Mouse (Mus musculus) adrenal gland, postnatal 10 days (tissue): ENCODE measurements around the gene Dmrt3. TPM values are rescaled to one million over a fixed set of nuclear protein-coding genes. Genes with fewer than 3 reads are reported as not detected.

ENCODE experiments used
- DNase-seq: peaks from one replicate; pipeline ENCODE4 v3.0.0; 2021; ENCODE audit warnings: mixed read lengths
- total RNA-seq, 2 experiments: library from RNA; stranded (reverse); gene quantifications; 2 replicates each; pipeline ENCODE4 v1.2.3; 2021

Gene Dmrt3
- total RNA-seq, 2 experiments from 2014 or later = not detected

- peak; percentile 85 for DNase-seq
These were observed 12.5 kb downstream of the Dmrt3 start for GRCm38 (mm10) chr19:25622291-25623251.

- peak; percentile 80 for DNase-seq
These were observed 18.4 kb downstream of the Dmrt3 start for GRCm38 (mm10) chr19:25628490-25628889.

- no peak for DNase-seq
These were observed 25.0 kb downstream of the Dmrt3 start for GRCm38 (mm10) chr19:25635119-25635518.

- peak; percentile 80 for DNase-seq
These were observed 25.6 kb downstream of the Dmrt3 start for GRCm38 (mm10) chr19:25635622-25636244.

- DNase-seq = no peak
These were observed 28.8 kb downstream of the Dmrt3 start for GRCm38 (mm10) chr19:25638766-25639361.

GRCm38 (mm10) chr19:25641786-25642185 is 31.7 kb downstream of the Dmrt3 start:
- DNase-seq = no peak

- DNase-seq = no peak
These were observed 37.0 kb downstream of the Dmrt3 start for GRCm38 (mm10) chr19:25647136-25647535.

GRCm38 (mm10) chr19:25648701-25649100 is 38.6 kb downstream of the Dmrt3 start:
- DNase-seq = no peak

- no peak for DNase-seq
These were observed 40.4 kb downstream of the Dmrt3 start for GRCm38 (mm10) chr19:25650474-25650873.

GRCm38 (mm10) chr19:25652560-25652959 is 42.5 kb downstream of the Dmrt3 start:
- DNase-seq = no peak

GRCm38 (mm10) chr19:25654034-25654749 is 44.1 kb downstream of the Dmrt3 start:
- no peak for DNase-seq

- no peak for DNase-seq
These were observed 55.6 kb downstream of the Dmrt3 start for GRCm38 (mm10) chr19:25665486-25666339.

- no peak for DNase-seq
These were observed 57.7 kb downstream of the Dmrt3 start for GRCm38 (mm10) chr19:25667836-25668235.

- DNase-seq = no peak
These were observed 59.6 kb downstream of the Dmrt3 start for GRCm38 (mm10) chr19:25669593-25670248.

- no peak for DNase-seq
These were observed 60.6 kb downstream of the Dmrt3 start for GRCm38 (mm10) chr19:25670571-25671285.

GRCm38 (mm10) chr19:25671681-25672080 is 61.6 kb downstream of the Dmrt3 start:
- no peak for DNase-seq

GRCm38 (mm10) chr19:25672101-25672950 is 62.2 kb downstream of the Dmrt3 start, which contains the start of gene Dmrt2:
Dmrt2 (plus strand) TSS chr19:25672411.
- peak; percentile 85 for DNase-seq
